ENCODE assay signal across 8 mouse cellular contexts in genomic region chr19:29362173-29362930, GRCm38 (mm10). TPM values are rescaled to one million over a fixed set of nuclear protein-coding genes. Genes with fewer than 3 reads are reported as not detected.
DNase-seq lines count a peak whose midpoint lies in the region; ATAC-seq and TF ChIP-seq lines count a peak whose summit lies in the region.

No protein-coding gene starts in this region.

- H3K4me3 ChIP-seq in left cerebral cortex, adult 2 months = peak overlapping the region; percentile 88
- peak overlapping the region; percentile 56 for H3K4me3 ChIP-seq in embryonic facial prominence, embryonic 12.5 days
- H3K4me3 ChIP-seq in hindbrain, postnatal 0 days (ENCODE audit: low read length) = peak overlapping the region; percentile 55
- H3K4me3 ChIP-seq in myocyte = peak overlapping the region; percentile 33

- H3ac ChIP-seq in myocyte (ENCODE audit: control insufficient read depth, insufficient read length) = peak overlapping the region; percentile 35

- TF ChIP-seq CTCF in left cerebral cortex, adult 2 months (IDR thresholded peaks at IDR 0.05) = no peak
- no peak for TF ChIP-seq CTCF in hindbrain, postnatal 0 days (IDR thresholded peaks at IDR 0.05; ENCODE audit: low read depth)

- peaks cover 5% of the 10 kb centered on the region; the same call in 1 of the 2 replicates for H3K36me3 ChIP-seq in embryonic facial prominence, embryonic 12.5 days
- H3K36me3 ChIP-seq in hindbrain, postnatal 0 days (ENCODE audit: insufficient read depth, low read length) = no peaks in the 10 kb centered on the region; the same call in 1 of the 2 replicates
- no peaks in the 10 kb centered on the region for H3K36me3 ChIP-seq in myocyte (ENCODE audit: control insufficient read depth, insufficient read depth)

- no peak for DNase-seq in left cerebral cortex, adult 2 months (ENCODE audit: extremely low spot score in 1 of 2, low spot score in 2 of 2)
- DNase-seq in left cerebral cortex, postnatal 4 days = no peak
- DNase-seq in hindbrain, postnatal 0 days (ENCODE audit: low spot score) = no peak
- no peak for DNase-seq in adipocyte (ENCODE audit: low spot score)
- DNase-seq in thymus, postnatal 10 days (ENCODE audit: low spot score in 2 of 2) = no peak
- no peak for DNase-seq in adrenal gland, adult 18-20 months (ENCODE audit: low spot score in 2 of 2)

- no peak for ATAC-seq in embryonic facial prominence, embryonic 12.5 days (ENCODE audit: insufficient number of reproducible peaks, insufficient read depth, low FRiP score, low TSS enrichment)
- ATAC-seq in hindbrain, postnatal 0 days = no peak

- peak overlapping the region; percentile 54 for H3K4me2 ChIP-seq in embryonic facial prominence, embryonic 12.5 days (replicated peaks)
- H3K4me2 ChIP-seq in hindbrain, postnatal 0 days (ENCODE audit: low read depth, low read length) = peak overlapping the region; percentile 79
- peak overlapping the region; percentile 82 for H3K4me2 ChIP-seq in myocyte (ENCODE audit: low read depth)

- intact Hi-C loops in left cerebral cortex, adult 2 months (cut with DNase I) = loop anchor here (5.0 kb wide), 1 partner anchor 200 kb away; no protein-coding TSS in a partner anchor
- intact Hi-C loops in left cerebral cortex, postnatal 4 days (cut with DNase I) = no loop called here

- no peak for TF ChIP-seq POLR2A in myocyte (IDR thresholded peaks at IDR 0.05; ENCODE audit: insufficient read length, low read depth)

- H3K27me3 ChIP-seq in embryonic facial prominence, embryonic 12.5 days = no peaks in the 10 kb centered on the region
- H3K27me3 ChIP-seq in hindbrain, postnatal 0 days (ENCODE audit: insufficient read depth, low read length) = no peaks in the 10 kb centered on the region
- H3K27me3 ChIP-seq in myocyte (ENCODE audit: control insufficient read depth, insufficient read depth, insufficient read length) = no peaks in the 10 kb centered on the region

- peaks cover 2% of the 10 kb centered on the region; the same call in 1 of the 2 replicates for H3K4me1 ChIP-seq in embryonic facial prominence, embryonic 12.5 days
- peaks cover 12% of the 10 kb centered on the region for H3K4me1 ChIP-seq in hindbrain, postnatal 0 days (ENCODE audit: insufficient read depth, low read length)

- H3K79me2 ChIP-seq in myocyte (ENCODE audit: control insufficient read depth, insufficient read depth) = no peaks in the 10 kb centered on the region

- no peak overlapping the region for H3K9ac ChIP-seq in embryonic facial prominence, embryonic 12.5 days
- H3K9ac ChIP-seq in hindbrain, postnatal 0 days (replicated peaks; ENCODE audit: low read length) = peak overlapping the region; percentile 64

- WGBS in embryonic facial prominence, embryonic 12.5 days = 51% methylated on average over 13 of the region's 13 CpGs
- WGBS in hindbrain, postnatal 0 days = 46% methylated on average over 13 of the region's 13 CpGs

- peak overlapping the region; percentile 61 for H3K27ac ChIP-seq in left cerebral cortex, adult 2 months
- H3K27ac ChIP-seq in embryonic facial prominence, embryonic 12.5 days = no peak overlapping the region
- H3K27ac ChIP-seq in hindbrain, postnatal 0 days = peak overlapping the region; percentile 57; the same call in 1 of the 2 replicates

- no peaks in the 10 kb centered on the region for H3K9me3 ChIP-seq in embryonic facial prominence, embryonic 12.5 days
- H3K9me3 ChIP-seq in hindbrain, postnatal 0 days (ENCODE audit: low read length) = no peaks in the 10 kb centered on the region

TF ChIP-seq in myocyte, 11 proteins besides CTCF, POLR2A, EP300 and RAD21:
- no peak for TF ChIP-seq TCF12 (IDR thresholded peaks at IDR 0.05; ENCODE audit: insufficient read depth, poor library complexity, severe bottlenecking)
- TF ChIP-seq E2F4 (IDR thresholded peaks at IDR 0.05; ENCODE audit: insufficient read depth) = no peak
- TF ChIP-seq POLR2AphosphoS2 (IDR thresholded peaks at IDR 0.05; ENCODE audit: insufficient read length, low read depth) = no peak
TF ChIP-seq in myocyte: peak in this region for 0.

RNA-seq across cellular contexts. Expression of gene Plgrkt, which starts 4.8 kb away (rescaled TPM):
- total RNA-seq in left cerebral cortex, adult 2 months (2021) = 10 to 100 TPM; 27.6 to 29.3 TPM
- 10 to 100 TPM; 47.4 to 49.6 TPM for total RNA-seq in left cerebral cortex, postnatal 4 days (2021)
- polyA plus RNA-seq in embryonic facial prominence, embryonic 12.5 days (2016; fragmentation: Nextera tagmentation; extraction: Ambion mirVana) = 69.4 and 72.8 TPM in 2 replicates
- total RNA-seq in hindbrain, postnatal 0 days (2014; rRNA removed) = 18.2 and 27.9 TPM in 2 replicates
- 58.7 and 66.3 TPM in 2 replicates for polyA plus RNA-seq in hindbrain, postnatal 0 days (2015; fragmentation: Nextera tagmentation; extraction: Ambion mirVana)
- 25.1 TPM for polyA plus RNA-seq in myocyte (2012; fragmentation: generic; extraction: Trizol)
- 10 to 100 TPM; 47.6 to 49.4 TPM for total RNA-seq in adrenal gland, adult 18-20 months (2021)

RNA-seq across cellular contexts. Expression of gene Cd274, which starts 4.9 kb away (rescaled TPM):
- total RNA-seq in left cerebral cortex, adult 2 months (2021) = 1 to 10 TPM in 1 of 2 experiments, under 1 TPM in 1; 0.89 to 1.3 TPM
- 1 to 10 TPM; 1.3 to 1.5 TPM for total RNA-seq in left cerebral cortex, postnatal 4 days (2021)
- polyA plus RNA-seq in embryonic facial prominence, embryonic 12.5 days (2016; fragmentation: Nextera tagmentation; extraction: Ambion mirVana) = 0.14 and 0.32 TPM in 2 replicates
- 0.16 and 0.61 TPM in 2 replicates for total RNA-seq in hindbrain, postnatal 0 days (2014; rRNA removed)
- 0.24 and 0.28 TPM in 2 replicates for polyA plus RNA-seq in hindbrain, postnatal 0 days (2015; fragmentation: Nextera tagmentation; extraction: Ambion mirVana)
- polyA plus RNA-seq in myocyte (2012; fragmentation: generic; extraction: Trizol) = 0.25 TPM
- 1 to 10 TPM; 4.7 to 5.1 TPM for total RNA-seq in adrenal gland, adult 18-20 months (2021)

RNA-seq across cellular contexts. Expression of gene Rln1, which starts 27.9 kb away (rescaled TPM):
- total RNA-seq in left cerebral cortex, adult 2 months (2021) = 1 to 10 TPM; 1.4 to 1.7 TPM
- 1 to 10 TPM; 3.2 to 4.9 TPM for total RNA-seq in left cerebral cortex, postnatal 4 days (2021)
- polyA plus RNA-seq in embryonic facial prominence, embryonic 12.5 days (2016; fragmentation: Nextera tagmentation; extraction: Ambion mirVana) = 0.45 and 0.46 TPM in 2 replicates
- total RNA-seq in hindbrain, postnatal 0 days (2014; rRNA removed) = 3.1 and 6.6 TPM in 2 replicates
- 7.2 and 7.3 TPM in 2 replicates for polyA plus RNA-seq in hindbrain, postnatal 0 days (2015; fragmentation: Nextera tagmentation; extraction: Ambion mirVana)
- not detected for polyA plus RNA-seq in myocyte (2012; fragmentation: generic; extraction: Trizol)
- not detected for total RNA-seq in adrenal gland, adult 18-20 months (2021)

RNA-seq across cellular contexts. Expression of gene Insl6, which starts 37.2 kb away (rescaled TPM):
- under 1 TPM in 1 of 2 experiments, not detected in 1; 0.54 TPM for total RNA-seq in left cerebral cortex, adult 2 months (2021)
- not detected for total RNA-seq in left cerebral cortex, postnatal 4 days (2021)
- 3.9 and 9.0 TPM in 2 replicates for polyA plus RNA-seq in embryonic facial prominence, embryonic 12.5 days (2016; fragmentation: Nextera tagmentation; extraction: Ambion mirVana)
- 2.3 TPM in 1 of 2 replicates, not detected in the other for total RNA-seq in hindbrain, postnatal 0 days (2014; rRNA removed)
- polyA plus RNA-seq in hindbrain, postnatal 0 days (2015; fragmentation: Nextera tagmentation; extraction: Ambion mirVana) = 1.8 and 2.6 TPM in 2 replicates
- 1.9 TPM for polyA plus RNA-seq in myocyte (2012; fragmentation: generic; extraction: Trizol)
- total RNA-seq in adrenal gland, adult 18-20 months (2021) = 1 to 10 TPM in 1 of 2 experiments, under 1 TPM in 1; 0.76 to 1.5 TPM

RNA-seq across cellular contexts. Expression of gene Pdcd1lg2, which starts 48.4 kb away (rescaled TPM):
- under 1 TPM in 1 of 2 experiments, not detected in 1; 0.32 TPM for total RNA-seq in left cerebral cortex, adult 2 months (2021)
- under 1 TPM in 1 of 2 experiments, not detected in 1; 0.28 TPM for total RNA-seq in left cerebral cortex, postnatal 4 days (2021)
- polyA plus RNA-seq in embryonic facial prominence, embryonic 12.5 days (2016; fragmentation: Nextera tagmentation; extraction: Ambion mirVana) = 0.15 TPM in 1 of 2 replicates, not detected in the other
- total RNA-seq in hindbrain, postnatal 0 days (2014; rRNA removed) = 0.18 and 0.94 TPM in 2 replicates
- polyA plus RNA-seq in hindbrain, postnatal 0 days (2015; fragmentation: Nextera tagmentation; extraction: Ambion mirVana) = 0.14 and 0.16 TPM in 2 replicates
- not detected for polyA plus RNA-seq in myocyte (2012; fragmentation: generic; extraction: Trizol)
- total RNA-seq in adrenal gland, adult 18-20 months (2021) = not detected

Comparison
In these comparisons a context has a peak if more than half of its experiments do, and no peak if none do; other contexts are left out.
1. H3K4me3 ChIP-seq: peak in every context shown above with its lines; median percentile 88 in left cerebral cortex, adult 2 months; 56 in embryonic facial prominence, embryonic 12.5 days; 55 in hindbrain, postnatal 0 days; 33 in myocyte.